Comparison of ENCODE assay signal across 11 mouse cellular contexts in genomic region chr13:29274296-29274695, GRCm38 (mm10).
DNase-seq lines count a peak whose midpoint lies in the region; ATAC-seq lines count a peak whose summit lies in the region.
"Had no signal": no experiment of that assay in that cellular context is flagged by ENCODE, and none has a peak within 500 bp of the region (broad histone marks: within the 10 kb centered on the region; RNA-seq: fewer than 3 reads in every experiment).

No protein-coding gene starts in this region.

- ATAC-seq in frontal cortex, adult (ENCODE audit: low TSS enrichment) = peak; percentile 78
- no peak for ATAC-seq in heart, embryonic 11.5 days (replicated peaks; ENCODE audit: insufficient number of reproducible peaks, low FRiP score, low TSS enrichment)

- no peak for DNase-seq in frontal cortex, postnatal 25 days (ENCODE audit: low spot score in 2 of 2)
- DNase-seq in hindbrain, embryonic 10.5 days (ENCODE audit: low spot score) = no peak
- peak; percentile 48 to 64 for DNase-seq in left cerebral cortex, postnatal 25 days (ENCODE audit: low spot score in 2 of 2)
- peak; percentile 71 to 81 for DNase-seq in right cerebral cortex, postnatal 10 days (ENCODE audit: low spot score in 2 of 2)
- no peak for DNase-seq in gastrocnemius, adult 8-10 months (ENCODE audit: low spot score in 2 of 2)
- no peak for DNase-seq in kidney, adult 8-10 months
- DNase-seq: liver, embryonic 13.5 days; thymus, postnatal 4 days had no signal

- no peak overlapping the region for H3K9ac ChIP-seq in heart, embryonic 11.5 days (ENCODE audit: low read depth, low read length)
- H3K9ac ChIP-seq: liver, embryonic 13.5 days had no signal

- WGBS in hindbrain, embryonic 10.5 days = 63% methylated on average over 11 of the region's 11 CpGs
- WGBS in heart, embryonic 11.5 days (ENCODE audit: insufficient replicate concordance) = 66% methylated on average over 11 of the region's 11 CpGs

- H3K4me3 ChIP-seq in hindbrain, embryonic 10.5 days = no peak overlapping the region
- H3K4me3 ChIP-seq in heart, embryonic 11.5 days (ENCODE audit: low read depth, low read length) = no peak overlapping the region
- H3K4me3 ChIP-seq: embryonic facial prominence, embryonic 13.5 days; liver, embryonic 13.5 days had no signal

- H3K36me3 ChIP-seq in hindbrain, embryonic 10.5 days = no peaks in the 10 kb centered on the region
- no peaks in the 10 kb centered on the region for H3K36me3 ChIP-seq in heart, embryonic 11.5 days (ENCODE audit: control insufficient read depth, insufficient read depth, low read length)
- H3K36me3 ChIP-seq: embryonic facial prominence, embryonic 13.5 days; liver, embryonic 13.5 days had no signal

- H3K4me1 ChIP-seq in hindbrain, embryonic 10.5 days (replicated peaks) = peaks cover 15% of the 10 kb centered on the region
- 0 out of 2 replicates have a peak, but pooled peaks cover under 1% of the 10 kb centered on the region for H3K4me1 ChIP-seq in heart, embryonic 11.5 days (ENCODE audit: control insufficient read depth, insufficient read depth, low read length)
- H3K4me1 ChIP-seq: liver, embryonic 13.5 days had no signal

- H3K9me3 ChIP-seq in hindbrain, embryonic 10.5 days = no peaks in the 10 kb centered on the region
- no peaks in the 10 kb centered on the region for H3K9me3 ChIP-seq in heart, embryonic 11.5 days (replicated peaks; ENCODE audit: control insufficient read depth, low read length)
- H3K9me3 ChIP-seq: embryonic facial prominence, embryonic 13.5 days; liver, embryonic 13.5 days had no signal

- H3K27ac ChIP-seq in hindbrain, embryonic 10.5 days = 0 out of 2 replicates have a peak overlapping the region, but pooled peaks have one; percentile 24
- H3K27ac ChIP-seq in heart, embryonic 11.5 days (ENCODE audit: low read depth, low read length) = no peak overlapping the region
- H3K27ac ChIP-seq: embryonic facial prominence, embryonic 13.5 days; liver, embryonic 13.5 days had no signal

- H3K27me3 ChIP-seq in hindbrain, embryonic 10.5 days (ENCODE audit: insufficient read depth, poor library complexity, severe bottlenecking) = no peaks in the 10 kb centered on the region
- H3K27me3 ChIP-seq in heart, embryonic 11.5 days (ENCODE audit: control insufficient read depth, insufficient read depth, low read length) = no peaks in the 10 kb centered on the region
- H3K27me3 ChIP-seq: embryonic facial prominence, embryonic 13.5 days; liver, embryonic 13.5 days had no signal

- intact Hi-C loops in left cerebral cortex, postnatal 25 days (cut with DNase I) = no loop called here

- H3K4me2 ChIP-seq in heart, embryonic 11.5 days = no peak overlapping the region
- H3K4me2 ChIP-seq: embryonic facial prominence, embryonic 13.5 days; liver, embryonic 13.5 days had no signal

Comparison
In these comparisons a context has a peak if more than half of its experiments do, and no peak if none do; other contexts are left out.
1. DNase-seq: peak in left cerebral cortex, postnatal 25 days (2 of 2) and right cerebral cortex, postnatal 10 days (2 of 2); none in frontal cortex, postnatal 25 days (0 of 2), hindbrain, embryonic 10.5 days (single experiment), gastrocnemius, adult 8-10 months (0 of 2) and kidney, adult 8-10 months (0 of 2).